Mouse (Mus musculus) layer of hippocampus, adult 11-12 months (tissue): ENCODE results near the gene Polr3b.

ENCODE experiments used
- DNase-seq: peaks from one replicate; pipeline ENCODE4 v3.0.0; 2022; ENCODE audit warnings: low spot score

Polr3b gene

GRCm38 (mm10) chr10:84610783-84611182 lies 11.3 kb upstream of the Polr3b start:
- DNase-seq, result no peak

GRCm38 (mm10) chr10:84611664-84612063 lies 10.4 kb upstream of the Polr3b start:
- DNase-seq, result no peak

- DNase-seq, result no peak
Measured at GRCm38 (mm10) chr10:84612281-84612680, 9.8 kb upstream of the Polr3b start.

DNA sequence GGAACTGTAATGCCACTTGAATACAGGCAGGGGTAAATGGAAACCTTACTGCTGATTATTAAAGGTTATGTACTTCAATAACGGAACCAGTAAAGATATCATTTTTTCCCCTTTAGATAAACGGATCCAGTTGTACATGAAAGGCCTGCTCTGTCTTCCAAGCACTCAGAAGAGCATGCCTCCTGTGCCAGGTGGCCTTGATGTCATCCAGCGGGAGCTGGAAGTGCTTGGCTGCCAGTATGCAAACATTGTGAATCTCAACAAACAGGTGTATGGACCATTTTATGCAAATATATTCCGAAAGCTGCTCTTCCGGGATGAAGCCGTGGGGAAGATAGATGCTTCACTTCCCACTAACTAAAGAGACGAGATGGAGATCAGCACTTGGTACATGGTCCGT lies 8.7 kb upstream of the Polr3b start:
- no peak for DNase-seq

DNA sequence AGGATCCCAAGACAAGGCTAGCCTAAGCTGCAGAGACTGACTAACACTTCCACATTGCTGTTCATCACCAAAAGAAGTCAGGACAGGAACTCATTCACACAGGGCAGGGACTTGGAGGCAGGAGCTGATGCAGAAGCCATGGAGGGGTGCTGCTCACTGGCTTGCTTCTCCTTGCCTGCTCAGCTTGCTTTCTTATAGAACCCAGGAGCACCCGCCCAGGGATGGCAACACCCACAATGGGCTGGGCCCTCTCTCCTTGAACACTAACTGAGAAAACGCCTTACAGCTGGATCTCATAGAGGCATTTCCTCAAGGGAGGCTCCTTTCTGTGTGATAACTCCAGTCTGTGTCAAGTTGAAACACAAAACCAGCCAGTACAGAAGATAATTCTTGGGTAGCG lies 7.0 kb upstream of the Polr3b start:
- DNase-seq, result no peak

- no peak for DNase-seq
Measured at GRCm38 (mm10) chr10:84631182-84631581, 9.1 kb downstream of the Polr3b start.

DNA sequence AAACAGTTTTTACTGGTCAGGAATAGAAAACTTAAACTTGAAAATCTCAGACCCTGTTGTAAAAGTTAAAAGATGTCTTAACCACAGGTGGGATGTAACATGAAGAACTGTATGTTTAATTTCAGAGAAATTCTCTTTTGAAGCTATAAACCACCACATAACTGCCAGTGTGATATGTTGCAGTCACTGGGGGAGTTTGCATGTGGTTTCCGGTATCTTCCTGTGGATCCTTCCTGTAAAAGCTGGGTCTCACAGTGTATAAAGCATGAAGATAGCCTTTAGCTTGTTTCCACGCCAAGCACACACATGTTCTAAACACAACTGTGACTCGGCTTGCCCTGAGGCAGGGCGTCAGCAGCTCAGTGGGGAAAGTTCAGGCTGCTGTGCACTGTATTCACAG lies 9.9 kb downstream of the Polr3b start:
- no peak for DNase-seq

GRCm38 (mm10) chr10:84636656-84637055 lies 14.6 kb downstream of the Polr3b start:
- DNase-seq, result no peak

- DNase-seq, result no peak
Measured at GRCm38 (mm10) chr10:84638382-84638781, 16.3 kb downstream of the Polr3b start.

DNA sequence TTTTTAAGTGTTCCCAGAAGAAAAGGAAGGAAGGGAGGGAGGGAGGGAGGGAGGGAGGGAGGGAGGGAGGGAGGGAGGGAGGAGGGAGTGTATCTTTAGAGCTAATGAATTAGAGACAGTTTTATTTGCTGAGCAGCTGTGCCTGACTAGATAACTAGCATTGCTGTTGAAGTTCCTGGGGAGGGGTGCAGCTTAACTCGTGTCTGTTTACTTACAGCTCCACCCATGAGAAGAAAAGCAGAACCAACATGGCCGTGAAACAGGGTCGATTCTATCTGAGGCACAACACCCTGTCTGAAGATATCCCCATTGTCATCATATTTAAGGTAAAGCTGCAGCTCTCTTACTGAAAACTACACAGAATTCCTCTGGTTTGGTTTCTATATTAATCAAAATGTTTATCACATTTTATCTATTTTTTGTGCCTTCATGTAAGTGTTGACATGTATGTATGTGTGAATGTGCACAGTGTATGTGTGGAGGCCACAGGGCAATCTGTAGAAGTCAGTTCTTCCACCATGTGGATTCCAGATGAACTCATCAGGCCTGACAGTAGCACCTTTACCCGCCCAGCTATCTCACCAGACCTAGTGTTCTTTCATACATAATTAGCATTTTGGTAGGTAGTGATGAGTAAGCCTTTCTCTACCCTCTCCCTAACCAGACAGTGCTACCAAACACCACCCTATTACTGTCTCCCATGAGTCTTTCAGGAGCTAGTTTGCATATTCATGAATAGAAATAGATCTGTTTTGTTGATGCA lies 17.6 kb downstream of the Polr3b start:
- DNase-seq, result no peak

DNA sequence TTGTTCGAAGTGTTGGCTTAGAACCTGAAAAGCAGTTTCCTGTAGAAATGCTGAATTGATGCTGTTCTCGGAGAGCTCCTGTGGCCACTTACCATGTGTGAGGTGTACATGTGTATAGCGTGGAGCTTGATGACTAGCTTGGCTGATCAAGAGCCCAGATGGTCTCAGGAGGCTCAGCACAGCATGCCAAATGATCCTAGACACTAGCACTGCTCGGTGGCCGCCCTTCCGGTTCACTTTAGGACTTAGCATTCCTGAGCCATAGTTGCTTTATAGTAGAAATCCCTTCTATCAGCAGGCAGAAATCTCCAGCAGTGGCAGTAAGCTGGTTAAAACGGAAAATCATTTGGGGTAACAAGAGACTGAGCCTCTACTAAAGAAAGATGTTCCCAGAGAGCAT lies 18.8 kb downstream of the Polr3b start:
- DNase-seq, result no peak

- no peak for DNase-seq
Measured at GRCm38 (mm10) chr10:84641576-84641975, 19.5 kb downstream of the Polr3b start.

GRCm38 (mm10) chr10:84645940-84646339 lies 23.8 kb downstream of the Polr3b start:
- DNase-seq, result no peak

GRCm38 (mm10) chr10:84646506-84647102 lies 24.5 kb downstream of the Polr3b start:
- DNase-seq, result peak; percentile 65

DNA sequence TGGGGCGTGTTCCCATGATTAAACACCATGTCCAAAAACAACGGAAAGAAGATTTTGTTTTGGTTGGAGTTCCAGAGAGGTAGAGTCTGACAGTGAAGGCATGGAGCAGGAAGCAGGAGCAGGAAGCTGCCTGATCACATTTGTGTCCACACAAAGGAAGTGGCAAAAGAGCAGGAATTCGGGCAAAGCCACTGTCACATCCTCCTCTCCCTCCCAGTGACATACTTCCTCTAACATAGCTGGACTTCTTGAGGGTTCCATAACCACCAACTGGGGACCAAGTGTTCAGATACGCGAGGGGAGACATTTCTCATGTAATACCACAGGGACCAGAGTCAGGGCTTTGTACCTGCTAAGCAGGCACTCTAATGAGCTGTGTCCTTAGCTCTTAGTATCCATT lies 25.2 kb downstream of the Polr3b start:
- no peak for DNase-seq

GRCm38 (mm10) chr10:84648911-84649310 lies 26.8 kb downstream of the Polr3b start:
- no peak for DNase-seq

GRCm38 (mm10) chr10:84654029-84654428 lies 31.9 kb downstream of the Polr3b start:
- DNase-seq, result no peak

GRCm38 (mm10) chr10:84654731-84655130 lies 32.6 kb downstream of the Polr3b start:
- DNase-seq, result no peak

DNA sequence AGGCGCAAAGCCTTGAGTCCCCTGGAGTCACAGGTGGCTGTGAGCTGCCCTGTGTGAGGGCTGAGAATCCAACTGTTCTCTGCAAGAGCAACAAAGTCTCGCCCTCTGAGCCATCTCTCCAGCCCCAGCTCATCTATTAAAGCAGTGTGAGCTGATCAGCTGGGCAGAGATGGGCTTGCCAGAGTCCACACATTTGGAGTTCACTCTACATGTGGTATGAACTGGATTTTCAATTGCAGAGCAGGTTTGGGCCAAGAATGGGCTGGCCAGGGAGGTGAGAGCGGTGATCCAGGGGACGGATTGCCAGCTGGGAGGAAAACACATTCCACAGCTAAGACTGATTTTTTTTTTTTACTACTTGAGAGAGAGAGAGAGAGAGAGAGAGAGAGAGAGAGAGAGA lies 34.5 kb downstream of the Polr3b start:
- no peak for DNase-seq

GRCm38 (mm10) chr10:84657437-84658087 lies 35.5 kb downstream of the Polr3b start:
- DNase-seq, result no peak

DNA sequence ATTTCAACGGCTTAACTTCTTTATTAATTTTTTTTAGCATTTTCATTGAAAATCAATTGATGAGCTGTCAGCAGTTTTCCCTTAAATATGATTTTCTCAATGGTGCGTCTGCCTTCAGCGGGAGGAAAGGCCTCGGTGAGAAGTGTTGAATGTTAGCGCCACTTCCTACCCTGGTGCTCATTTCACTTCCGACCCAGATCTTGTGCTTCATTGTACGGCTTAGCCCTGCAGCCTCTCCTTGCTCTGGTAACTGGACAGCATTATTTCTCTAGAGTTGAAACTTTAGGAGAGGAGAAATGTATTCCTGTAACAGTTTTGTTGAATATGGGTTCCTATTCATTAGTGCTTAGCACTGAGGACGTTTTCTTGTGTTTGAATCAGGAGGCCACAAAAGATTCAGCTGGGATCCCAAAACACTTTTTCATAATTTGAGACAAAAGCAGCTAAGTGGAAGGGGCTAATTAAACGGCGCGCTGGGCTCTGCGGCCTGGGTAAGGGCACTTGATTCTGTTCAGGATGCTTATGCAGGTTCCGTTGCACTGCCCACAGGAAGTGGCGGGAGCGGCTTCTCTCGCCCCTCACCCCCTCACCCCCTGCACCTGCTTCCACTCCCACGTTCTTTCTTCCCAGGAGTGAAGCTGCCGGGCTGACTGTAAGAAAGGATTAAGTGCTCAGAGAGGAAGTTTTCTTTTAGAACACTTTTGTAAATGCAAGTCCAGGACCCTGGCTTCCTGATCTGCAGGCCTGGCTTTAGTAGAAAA lies 36.2 kb downstream of the Polr3b start:
- no peak for DNase-seq

DNA sequence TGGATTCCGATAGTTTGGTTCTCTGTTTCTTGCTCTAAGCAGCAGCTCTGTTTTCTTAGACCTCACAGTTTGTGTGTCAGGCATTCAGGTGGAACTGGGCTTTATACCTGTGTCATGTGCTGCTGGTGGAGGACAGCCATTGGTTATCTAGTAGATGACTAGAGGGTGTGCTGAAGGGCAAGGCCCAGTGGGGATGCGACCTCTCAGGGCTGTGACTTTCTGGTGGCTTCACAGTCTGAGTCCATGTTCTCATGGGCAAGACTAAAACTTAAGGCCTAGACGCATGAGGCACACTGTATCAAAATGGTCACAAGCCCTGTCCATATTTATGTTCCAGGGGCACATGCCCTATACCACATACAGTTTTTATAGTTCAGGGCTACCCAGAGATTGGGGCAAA lies 37.2 kb downstream of the Polr3b start:
- no peak for DNase-seq

- no peak for DNase-seq
Measured at GRCm38 (mm10) chr10:84662138-84662537, 40.0 kb downstream of the Polr3b start.
